Mouse (Mus musculus) cerebellum, adult 8-10 months (tissue): ENCODE results near the gene Cirbp.
A peak's percentile ranks its signal among the peaks of the same experiment; 100 is the strongest.

ENCODE experiments used
- DNase-seq: peaks from one replicate; pipeline ENCODE4 v3.0.0; 2022

Cirbp gene

GRCm38 (mm10) chr10:80138553-80139438, 27.0 kb upstream of the Cirbp start, which contains the start of gene Atp5d:
Atp5d (plus strand) TSS chr10:80138632.
- DNase-seq, result peak; percentile 79

- DNase-seq, result no peak
Observed at GRCm38 (mm10) chr10:80139439-80139775, 26.4 kb upstream of the Cirbp start.

GRCm38 (mm10) chr10:80139975-80140665, 25.7 kb upstream of the Cirbp start:
- DNase-seq, result peak; percentile 35

GRCm38 (mm10) chr10:80140666-80141035, 25.1 kb upstream of the Cirbp start, which contains the start of gene Cbarp:
Cbarp (minus strand) TSS chr10:80140835.
- no peak for DNase-seq

GRCm38 (mm10) chr10:80141243-80141642, 24.5 kb upstream of the Cirbp start:
- peak; percentile 98 for DNase-seq

- peak; percentile 91 for DNase-seq
Observed at GRCm38 (mm10) chr10:80141786-80142529, 23.8 kb upstream of the Cirbp start.

GRCm38 (mm10) chr10:80142530-80142925, 23.3 kb upstream of the Cirbp start:
- no peak for DNase-seq

GRCm38 (mm10) chr10:80143664-80144063, 22.1 kb upstream of the Cirbp start:
- DNase-seq, result peak; percentile 47

GRCm38 (mm10) chr10:80144159-80144558, 21.6 kb upstream of the Cirbp start:
- peak; percentile 37 for DNase-seq

GRCm38 (mm10) chr10:80144864-80145838, 20.6 kb upstream of the Cirbp start:
- peak; percentile 84 for DNase-seq

GRCm38 (mm10) chr10:80145896-80146295, 19.9 kb upstream of the Cirbp start:
- peak; percentile 66 for DNase-seq

GRCm38 (mm10) chr10:80146568-80147011, 19.2 kb upstream of the Cirbp start:
- DNase-seq, result peak; percentile 50

GRCm38 (mm10) chr10:80147146-80147718, 18.6 kb upstream of the Cirbp start:
- DNase-seq, result peak; percentile 51

GRCm38 (mm10) chr10:80147719-80148601, 17.8 kb upstream of the Cirbp start, which contains the start of gene Midn:
Midn (plus strand) TSS chr10:80148272.
- peak; percentile 79 for DNase-seq

GRCm38 (mm10) chr10:80148610-80149290, 17.0 kb upstream of the Cirbp start:
- peak; percentile 96 for DNase-seq

- DNase-seq, result peak; percentile 94
Observed at GRCm38 (mm10) chr10:80149291-80150225, 16.2 kb upstream of the Cirbp start.

- peak; percentile 75 for DNase-seq
Observed at GRCm38 (mm10) chr10:80150226-80151210, 15.3 kb upstream of the Cirbp start.
